Mouse (Mus musculus) liver, adult 2 months (tissue): ENCODE measurements around the gene Map7d1. TPM values are rescaled to one million over a fixed set of nuclear protein-coding genes. Genes with fewer than 3 reads are reported as not detected.

Experiments
- DNase-seq: peaks from one replicate; pipeline ENCODE4 v3.0.0-alpha.2; 2011; ENCODE audit warnings: low read depth, low spot score; ENCODE audit errors: extremely low read depth
- H3K27ac ChIP-seq: fragments of 200-500 bp; replicated peaks from 2 replicates; pipeline ENCODE4 v1.5.1; 2012; ENCODE audit warnings: low read depth, mild to moderate bottlenecking, control low read depth, inconsistent platforms, low read length; ENCODE audit not compliant: insufficient read depth
- H3K27me3 ChIP-seq: fragments of 200-500 bp; 2 replicates; pipeline ENCODE4 v1.6.1; 2012; ENCODE audit warnings: mild to moderate bottlenecking, moderate library complexity, low read length, inconsistent platforms; ENCODE audit not compliant: control insufficient read depth, insufficient read depth
- H3K36me3 ChIP-seq: fragments of 200-500 bp; 2 replicates; pipeline ENCODE4 v1.6.1; 2012; ENCODE audit warnings: low read length, inconsistent platforms; ENCODE audit not compliant: control insufficient read depth, insufficient read depth
- H3K4me1 ChIP-seq: fragments of 200-500 bp; 2 replicates; pipeline ENCODE4 v1.6.1; 2011; ENCODE audit warnings: low read length; ENCODE audit not compliant: control insufficient read depth, insufficient read depth
- H3K4me3 ChIP-seq: fragments of 200-500 bp; 2 replicates; pipeline ENCODE4 v1.5.1; 2011; ENCODE audit warnings: low read depth, mild to moderate bottlenecking, control low read depth, low read length, moderate library complexity; ENCODE audit not compliant: insufficient read depth
- H3K79me2 ChIP-seq: fragments of 200-500 bp; 2 replicates; pipeline ENCODE4 v1.6.1; 2012; ENCODE audit warnings: inconsistent platforms, mild to moderate bottlenecking, low read length, moderate library complexity; ENCODE audit not compliant: control insufficient read depth, insufficient read depth
- H3K9ac ChIP-seq: fragments of 200-500 bp; 2 replicates; pipeline ENCODE4 v1.6.1; 2012; ENCODE audit warnings: low read depth, mild to moderate bottlenecking, control low read depth, inconsistent platforms, low read length
- CTCF ChIP-seq: fragments of 200-500 bp; IDR thresholded peaks from 2 replicates; pipeline ENCODE4 v1.5.1; 2011; ENCODE audit warnings: low read depth, low read length, control low read depth
- POLR2A ChIP-seq: fragments of 200-500 bp; IDR thresholded peaks from 2 replicates; pipeline ENCODE4 v1.6.1; 2011; ENCODE audit warnings: low read length, control low read depth; ENCODE audit not compliant: insufficient read depth; ENCODE audit errors: extremely low read depth
- WGBS: fragments of 180-500 bp; shearing (Covaris S2); methylation state at CpG from one replicate; pipeline ENCODE4 v1.1.7; 2018; 5-methylcytosine and 5-hydroxymethylcytosine counted together
- polyA plus RNA-seq: library from polyadenylated mRNA; depleted of rRNA; stranded (reverse); fragments of >200 nt; gene quantifications from 2 replicates; pipeline ENCODE4 v1.2.3, GENCODE M21; 2012; rRNA removed
- total RNA-seq: library from RNA; depleted of rRNA; stranded (reverse); fragments of >200 nt; gene quantifications from 2 replicates; pipeline ENCODE4 v1.2.3, GENCODE M21; 2014; rRNA removed

Map7d1 gene
- total and polyA plus RNA-seq, 2 experiments, result 8.2 to 19.1 TPM

DNA sequence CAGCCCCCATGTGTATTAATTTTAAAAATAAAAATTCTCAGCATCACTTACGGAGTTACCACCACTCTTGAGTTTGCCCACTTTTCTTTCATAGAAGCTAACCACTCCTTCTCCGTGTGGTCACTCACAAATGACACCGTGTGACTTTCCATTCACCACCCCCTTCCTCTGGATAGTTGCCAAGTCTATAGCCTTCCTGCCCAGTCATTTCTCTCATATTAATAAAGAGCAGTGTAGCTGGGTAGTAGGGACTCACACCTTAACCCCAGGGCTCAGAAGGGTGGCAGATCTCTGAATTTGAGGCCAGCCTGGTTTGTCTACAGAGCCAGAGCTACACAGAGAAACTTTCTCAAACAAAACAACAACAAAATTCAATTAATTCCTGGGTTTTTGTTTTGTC, 58.7 kb downstream of the Map7d1 start:
- no peak overlapping the region for H3K9ac ChIP-seq
- 27% methylated on average over 3 of the region's 3 CpGs for whole genome bisulfite sequencing
- DNase-seq, result no peak
- H3K27ac ChIP-seq, result no peak overlapping the region
- H3K36me3 ChIP-seq, result peaks cover 20% of the 10 kb centered on the region
- H3K4me3 ChIP-seq, result no peak overlapping the region
- no peaks in the 10 kb centered on the region for H3K27me3 ChIP-seq
- no peak for TF ChIP-seq CTCF
- no peak for TF ChIP-seq POLR2A
- peaks cover 27% of the 10 kb centered on the region; the same call in 1 of the 2 replicates for H3K79me2 ChIP-seq
- H3K4me1 ChIP-seq, result peaks cover 21% of the 10 kb centered on the region

DNA sequence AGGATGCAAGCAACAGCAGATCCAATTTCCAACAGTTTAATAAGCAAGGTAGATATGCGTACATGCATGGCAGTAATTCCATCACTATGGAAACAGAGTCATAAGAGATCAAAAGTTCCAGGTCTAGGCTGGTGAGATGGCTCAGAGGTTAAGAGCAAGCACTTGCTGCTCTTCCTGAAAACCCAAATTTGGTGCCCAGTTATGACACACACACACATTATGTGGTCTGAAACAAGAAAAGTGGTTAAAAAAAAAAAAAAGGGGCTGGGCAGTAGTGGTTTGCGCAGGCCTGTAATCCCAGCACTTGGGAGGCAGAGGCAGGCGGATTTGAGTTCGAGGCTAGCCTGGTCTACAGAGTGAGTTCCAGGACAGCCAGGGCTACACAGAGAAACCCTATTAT, 61.2 kb downstream of the Map7d1 start:
- H3K4me3 ChIP-seq, result no peak overlapping the region
- TF ChIP-seq CTCF, result no peak
- TF ChIP-seq POLR2A, result no peak
- no peaks in the 10 kb centered on the region for H3K27me3 ChIP-seq
- no peak overlapping the region for H3K9ac ChIP-seq
- H3K36me3 ChIP-seq, result peaks cover 29% of the 10 kb centered on the region
- peaks cover 35% of the 10 kb centered on the region; the same call in 1 of the 2 replicates for H3K79me2 ChIP-seq
- H3K4me1 ChIP-seq, result peaks cover 16% of the 10 kb centered on the region
- DNase-seq, result no peak
- WGBS, result 90% methylated on average over 4 of the region's 4 CpGs
- H3K27ac ChIP-seq, result no peak overlapping the region

GRCm38 (mm10) chr4:126194216-126194615, 61.9 kb downstream of the Map7d1 start:
- Histone ChIP-seq H3K36me3 (peaks cover 32% of the 10 kb centered on the region), H3K9ac (no peak overlapping the region)
- no peak for DNase-seq

DNA sequence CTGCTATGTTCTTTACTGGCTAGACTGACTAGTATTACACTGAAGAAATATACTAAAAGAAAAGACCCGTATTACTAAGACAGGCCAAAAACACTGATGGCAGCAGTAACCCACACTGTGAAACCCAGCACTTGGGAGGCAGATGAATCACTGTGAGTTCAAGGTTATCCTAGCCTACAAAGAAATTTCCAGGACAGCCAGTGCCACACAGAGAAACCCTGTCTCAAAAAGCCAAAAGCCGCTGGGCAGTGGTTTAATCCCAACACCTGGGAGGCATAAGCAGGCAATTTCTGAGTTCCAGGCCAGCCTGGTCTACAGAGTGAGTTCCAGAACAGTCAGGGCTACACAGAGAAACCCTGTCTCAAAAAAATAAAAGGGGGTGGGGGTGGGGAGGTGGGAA, 65.5 kb downstream of the Map7d1 start:
- 76% methylated on average over 2 of the region's 2 CpGs for WGBS
- Histone ChIP-seq H3K4me1 (peaks cover 1% of the 10 kb centered on the region; the same call in 1 of the 2 replicates), H3K27ac (no peak overlapping the region), H3K79me2 (peaks cover 28% of the 10 kb centered on the region; the same call in 1 of the 2 replicates), H3K27me3 (no peaks in the 10 kb centered on the region), H3K36me3 (peaks cover 47% of the 10 kb centered on the region), H3K4me3 (no peak overlapping the region), H3K9ac (no peak overlapping the region)
- no peak for DNase-seq
- TF ChIP-seq CTCF, result no peak
- TF ChIP-seq POLR2A, result no peak

More at GRCm38 (mm10) chr4:126194216-126194615, 61.9 kb downstream of the Map7d1 start:
- TF ChIP-seq POLR2A (no peak), CTCF (no peak)
- no peak overlapping the region for H3K27ac ChIP-seq
- H3K27me3 ChIP-seq, result no peaks in the 10 kb centered on the region
- peaks cover 32% of the 10 kb centered on the region; the same call in 1 of the 2 replicates for H3K79me2 ChIP-seq
- H3K4me3 ChIP-seq, result no peak overlapping the region
- peaks cover 13% of the 10 kb centered on the region for H3K4me1 ChIP-seq

- peaks cover 22% of the 10 kb centered on the region; the same call in 1 of the 2 replicates for H3K79me2 ChIP-seq
- no peaks in the 10 kb centered on the region for H3K27me3 ChIP-seq
- H3K4me3 ChIP-seq, result no peak overlapping the region
- no peak overlapping the region for H3K27ac ChIP-seq
- no peak overlapping the region for H3K9ac ChIP-seq
- WGBS, result 48% methylated on average over 3 of the region's 3 CpGs
- peaks cover 6% of the 10 kb centered on the region; the same call in 1 of the 2 replicates for H3K4me1 ChIP-seq
- TF ChIP-seq CTCF, result no peak
- no peak for TF ChIP-seq POLR2A
- DNase-seq, result no peak
- H3K36me3 ChIP-seq, result peaks cover 42% of the 10 kb centered on the region
These were observed 69.0 kb downstream of the Map7d1 start for GRCm38 (mm10) chr4:126187096-126187495.

DNA sequence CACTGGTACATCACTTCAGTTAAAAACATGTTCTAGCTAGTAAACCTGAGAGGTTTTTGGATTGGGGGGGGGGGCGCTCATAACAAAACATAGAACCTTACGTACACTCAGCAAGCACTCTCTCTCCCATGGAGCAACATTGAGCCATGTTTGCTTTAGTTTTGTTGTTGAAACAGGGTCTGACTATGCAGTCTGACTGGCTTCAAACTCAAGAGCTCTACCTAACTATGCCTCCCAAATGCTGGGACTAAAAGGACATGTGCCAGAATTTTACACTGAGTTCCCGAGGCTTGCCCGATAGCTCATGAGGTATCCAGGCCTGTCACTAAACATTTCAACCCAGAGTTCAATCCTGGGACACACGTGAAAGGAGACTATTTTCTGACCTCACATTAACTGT, 73.1 kb downstream of the Map7d1 start:
- no peak for DNase-seq
- Histone ChIP-seq H3K27me3 (no peaks in the 10 kb centered on the region), H3K4me1 (peaks cover 10% of the 10 kb centered on the region), H3K36me3 (peaks cover 44% of the 10 kb centered on the region), H3K79me2 (peaks cover 4% of the 10 kb centered on the region; the same call in 1 of the 2 replicates), H3K27ac (no peak overlapping the region), H3K9ac (no peak overlapping the region), H3K4me3 (no peak overlapping the region)
- 38% methylated on average over 5 of the region's 5 CpGs for WGBS
- TF ChIP-seq POLR2A (no peak), CTCF (no peak)

Other genes with a start within 250 kb of the Map7d1 start
- gene Csf3r, start 231.8 kb downstream of the Map7d1 start, total RNA-seq, result 0.37 and 0.94 TPM in 2 replicates
- gene Csf3r, start 231.8 kb downstream of the Map7d1 start, polyA plus RNA-seq, result 1.4 and 2.9 TPM in 2 replicates
- 31.0 and 31.8 TPM in 2 replicates for gene Mrps15, start 209.4 kb downstream of the Map7d1 start, total RNA-seq
- 31.0 and 35.7 TPM in 2 replicates for gene Mrps15, start 209.4 kb downstream of the Map7d1 start, polyA plus RNA-seq
- gene Oscp1, start 197.8 kb downstream of the Map7d1 start, total RNA-seq, result 0.37 and 0.74 TPM in 2 replicates
- gene Oscp1, start 197.8 kb downstream of the Map7d1 start, polyA plus RNA-seq, result 0.20 TPM in 1 of 2 replicates, not detected in the other
- gene Lsm10, start 159.7 kb downstream of the Map7d1 start, total RNA-seq, result 20.0 and 30.0 TPM in 2 replicates
- 28.4 TPM in 2 replicates for gene Lsm10, start 159.7 kb downstream of the Map7d1 start, polyA plus RNA-seq
- 6.5 and 10.8 TPM in 2 replicates for gene Stk40, start 152.4 kb downstream of the Map7d1 start, total RNA-seq
- 22.5 and 22.9 TPM in 2 replicates for gene Stk40, start 152.4 kb downstream of the Map7d1 start, polyA plus RNA-seq
- gene Eva1b, start 108.6 kb downstream of the Map7d1 start, total RNA-seq, result 8.0 and 9.5 TPM in 2 replicates
- gene Eva1b, start 108.6 kb downstream of the Map7d1 start, polyA plus RNA-seq, result 15.8 and 18.1 TPM in 2 replicates
- gene Sh3d21, start 92.9 kb downstream of the Map7d1 start, total RNA-seq, result 0.54 and 0.65 TPM in 2 replicates
- 0.26 and 0.55 TPM in 2 replicates for gene Sh3d21, start 92.9 kb downstream of the Map7d1 start, polyA plus RNA-seq
- 74.3 and 78.6 TPM in 2 replicates for gene Thrap3, start 53.6 kb downstream of the Map7d1 start, total RNA-seq
- gene Thrap3, start 53.6 kb downstream of the Map7d1 start, polyA plus RNA-seq, result 25.6 and 29.1 TPM in 2 replicates
- 38.2 and 45.8 TPM in 2 replicates for gene Trappc3, start 6.0 kb upstream of the Map7d1 start, total RNA-seq
- 24.1 and 30.6 TPM in 2 replicates for gene Trappc3, start 6.0 kb upstream of the Map7d1 start, polyA plus RNA-seq
- gene Col8a2, start 30.4 kb upstream of the Map7d1 start, total RNA-seq, result 0.07 and 0.09 TPM in 2 replicates
- gene Col8a2, start 30.4 kb upstream of the Map7d1 start, polyA plus RNA-seq, result 0.10 and 0.17 TPM in 2 replicates
- 12.1 and 13.2 TPM in 2 replicates for gene Adprhl2, start 65.4 kb upstream of the Map7d1 start, total RNA-seq
- 24.4 and 27.6 TPM in 2 replicates for gene Adprhl2, start 65.4 kb upstream of the Map7d1 start, polyA plus RNA-seq
- gene Tekt2, start 69.3 kb upstream of the Map7d1 start, total RNA-seq, result 0.20 and 0.37 TPM in 2 replicates
- gene Tekt2, start 69.3 kb upstream of the Map7d1 start, polyA plus RNA-seq, result 0.20 and 0.43 TPM in 2 replicates
- 8.6 and 14.3 TPM in 2 replicates for gene Ago3, start 173.2 kb upstream of the Map7d1 start, total RNA-seq
- gene Ago3, start 173.2 kb upstream of the Map7d1 start, polyA plus RNA-seq, result 4.9 and 5.1 TPM in 2 replicates
- 6.5 and 9.8 TPM in 2 replicates for gene Ago1, start 212.2 kb upstream of the Map7d1 start, total RNA-seq
- 9.7 and 9.8 TPM in 2 replicates for gene Ago1, start 212.2 kb upstream of the Map7d1 start, polyA plus RNA-seq